Mouse (Mus musculus) liver, embryonic 14.5 days (tissue): ENCODE measurements around the gene Cpd.

ENCODE experiments used
- CTCF ChIP-seq: IDR thresholded peaks from 2 replicates; pipeline ENCODE4 v1.5.1; 2016; ENCODE audit warnings: antibody characterized with exemption, low read depth, control low read depth
- EP300 ChIP-seq: IDR thresholded peaks from 2 replicates; pipeline ENCODE4 v1.6.1; 2016; ENCODE audit warnings: antibody characterized with exemption, low read depth

- TF ChIP-seq CTCF = no peak
- TF ChIP-seq EP300 = no peak
Measured at GRCm38 (mm10) chr11:76730650-76731049, 116.2 kb downstream of the Cpd start.
